Mouse (Mus musculus) erythroblast, embryonic 14.5 days (primary cell): ENCODE results near the gene Shld1.

Experiments used
- GATA1 ChIP-seq: IDR thresholded peaks from 2 replicates; pipeline ENCODE4 v1.6.1; 2012; ENCODE audit warnings: low read length, inconsistent platforms, mixed read lengths
- TAL1 ChIP-seq: IDR thresholded peaks from 3 replicates; pipeline ENCODE4 v1.6.1; 2012; ENCODE audit warnings: low read length, inconsistent platforms, mixed read lengths

DNA sequence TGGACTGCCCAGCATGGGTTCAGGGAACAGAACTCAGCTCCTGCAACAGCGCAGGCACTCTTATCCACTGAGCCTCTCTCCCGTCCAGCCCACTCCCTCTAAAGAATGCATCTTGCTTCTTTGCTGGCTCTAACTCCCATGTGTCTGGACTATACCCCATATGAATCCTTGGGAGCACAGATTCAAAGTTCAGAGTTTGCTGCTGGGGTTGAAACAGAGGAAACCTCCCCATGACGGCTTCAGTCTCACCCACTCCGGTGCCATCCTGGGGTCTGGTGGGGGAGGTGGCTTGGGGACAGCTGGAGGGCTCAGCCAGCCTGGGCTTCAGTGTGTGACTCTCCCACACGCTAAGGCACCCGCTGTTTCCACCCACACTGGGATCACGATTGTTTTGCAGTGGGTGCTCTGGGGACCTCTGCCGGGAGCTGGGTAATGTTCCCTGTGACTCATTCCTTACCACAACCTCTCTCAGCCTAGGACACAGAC, 55.2 kb downstream of the Shld1 start:
- TF ChIP-seq GATA1 (no peak), TAL1 (no peak)
